Mouse (Mus musculus): Measurements from ENCODE around the gene Ubl5.
"Not testable (repeated sequence)": the region's sequence is repeated elsewhere in the genome, so short reads cannot be mapped to it uniquely, and the experiment has no call there.

Ubl5 gene

GRCm38 (mm10) chr9:20642101-20642895 is at the start of gene Ubl5:
Gene Ubl5 (plus strand): TSS chr9:20642878.
- DNase-seq: peak; percentile 89

DNA sequence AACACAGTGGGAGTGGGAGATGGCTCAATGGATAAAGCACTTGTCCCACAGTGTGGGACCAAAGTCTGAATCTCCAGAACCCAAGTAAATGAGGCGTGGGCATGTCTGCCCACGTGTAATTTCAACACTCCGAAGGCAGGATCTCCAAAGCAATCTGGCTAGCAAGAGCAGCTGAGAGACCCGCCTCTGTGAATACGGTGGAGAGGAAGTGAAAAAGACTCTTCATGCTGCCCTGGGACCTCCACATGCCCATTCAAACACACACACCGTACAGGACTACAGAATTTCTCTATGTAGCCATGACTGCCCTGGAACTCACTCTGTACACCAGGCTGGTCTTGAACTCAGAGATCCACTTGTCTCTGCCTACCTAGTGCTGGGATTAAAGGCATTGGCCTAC is 41.4 kb upstream of the Ubl5 start:
- DNase-seq: no peak

DNA sequence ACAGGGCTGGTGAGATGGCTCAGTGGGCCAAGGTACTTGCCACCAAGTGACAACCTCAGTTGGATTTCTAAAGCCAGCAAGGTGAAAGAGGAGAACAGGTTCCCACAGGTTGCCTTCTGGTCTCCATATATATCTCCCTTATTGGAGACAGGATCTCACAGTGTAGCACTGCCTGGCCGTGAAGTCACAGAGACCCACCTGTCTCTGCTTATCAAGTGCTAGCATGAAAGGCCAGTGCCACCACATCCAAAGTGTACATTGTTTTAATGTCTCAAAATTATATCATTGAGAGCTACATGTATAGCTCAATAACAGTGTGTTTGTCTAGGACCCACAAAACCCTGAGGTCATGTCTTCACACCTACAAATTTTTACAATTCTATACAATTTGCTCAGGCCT is 36.4 kb upstream of the Ubl5 start:
- DNase-seq: no peak

GRCm38 (mm10) chr9:20607100-20607974 is 35.3 kb upstream of the Ubl5 start:
- peak; percentile 84 for DNase-seq

DNA sequence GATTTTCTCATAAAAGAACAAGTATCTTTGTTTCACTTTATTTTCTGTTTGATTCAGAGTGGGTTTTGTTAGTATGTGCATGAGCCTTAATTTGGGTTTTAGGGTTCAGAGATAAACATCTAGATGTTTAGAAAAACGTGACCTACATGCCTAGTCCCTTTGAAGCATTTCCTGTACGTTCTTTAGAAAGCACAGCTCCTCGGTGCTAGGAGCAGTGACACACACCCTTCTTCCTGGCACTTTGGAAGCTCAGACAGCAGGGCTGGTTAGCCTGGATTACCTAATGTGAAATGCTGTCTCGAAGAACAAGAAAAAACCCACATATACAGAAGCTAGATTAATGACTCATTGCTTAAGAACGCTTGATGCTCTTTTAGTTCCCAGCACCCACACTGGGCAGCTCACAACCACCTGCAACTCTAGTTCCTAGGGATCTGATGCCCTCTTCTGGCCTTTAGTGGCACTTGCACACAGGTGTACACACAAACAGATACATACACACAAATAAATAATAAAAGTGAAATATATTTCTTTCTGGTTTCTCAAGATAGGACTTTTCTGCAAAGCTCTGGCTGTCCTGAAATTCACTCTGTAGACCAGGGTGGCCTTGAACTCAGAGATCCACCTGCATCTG is 32.7 kb upstream of the Ubl5 start:
- DNase-seq: no peak

- DNase-seq: no peak
These were observed 30.7 kb upstream of the Ubl5 start for GRCm38 (mm10) chr9:20611976-20612375.

GRCm38 (mm10) chr9:20616685-20617084 is 26.0 kb upstream of the Ubl5 start:
- DNase-seq: no peak

- no peak for DNase-seq
These were observed 11.3 kb upstream of the Ubl5 start for GRCm38 (mm10) chr9:20631332-20631731.

GRCm38 (mm10) chr9:20635676-20636075 is 7.0 kb upstream of the Ubl5 start:
- DNase-seq: not testable (repeated sequence)

DNA sequence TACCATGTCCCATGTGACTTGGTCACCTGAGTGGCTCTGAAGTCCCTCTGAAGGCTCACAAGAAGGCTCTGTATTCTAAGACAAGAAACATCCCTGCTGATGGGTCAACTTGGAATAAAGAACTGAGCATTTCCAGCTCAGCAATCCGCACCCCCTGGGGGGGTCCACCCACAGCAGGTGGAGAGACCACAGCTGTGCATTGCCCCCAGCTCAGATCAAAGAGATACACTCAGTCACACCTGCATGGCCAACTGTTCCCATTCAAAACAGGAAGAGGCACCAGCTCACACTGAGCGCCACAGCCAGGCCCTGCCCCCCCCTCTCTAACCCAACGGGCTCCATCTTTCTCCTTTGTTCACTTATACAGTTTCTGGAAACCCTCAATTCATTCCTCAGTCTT is 6.4 kb upstream of the Ubl5 start:
- no peak for DNase-seq

- no peak for DNase-seq
These were observed 5.9 kb upstream of the Ubl5 start for GRCm38 (mm10) chr9:20636790-20637189.

GRCm38 (mm10) chr9:20638552-20638951 is 4.1 kb upstream of the Ubl5 start:
- no peak for DNase-seq

- DNase-seq: no peak
These were observed 3.2 kb upstream of the Ubl5 start for GRCm38 (mm10) chr9:20639486-20639885.

DNA sequence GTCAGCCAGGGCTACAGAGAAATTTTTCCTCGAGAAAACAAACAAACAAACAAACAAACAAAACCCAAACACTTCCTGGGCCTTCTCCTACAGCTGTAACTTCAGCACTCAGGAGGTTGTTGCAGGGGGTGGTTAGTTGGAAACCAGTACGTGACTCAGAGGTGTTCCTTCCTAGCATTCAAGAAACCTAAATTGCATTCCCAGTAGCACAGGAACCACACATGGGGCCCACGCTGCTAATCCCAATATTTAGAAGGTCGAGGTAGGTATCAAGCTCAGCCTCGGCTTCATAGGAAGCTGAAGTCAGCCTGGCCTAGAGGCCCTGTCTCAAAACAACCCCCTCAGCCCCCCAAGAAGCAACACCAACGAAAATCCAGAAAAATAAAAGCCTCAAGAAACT is 1.2 kb upstream of the Ubl5 start:
- DNase-seq: no peak

GRCm38 (mm10) chr9:20642896-20643466 is 303 bp downstream of the Ubl5 start:
- peak; percentile 85 for DNase-seq

GRCm38 (mm10) chr9:20643781-20644180 is 1.1 kb downstream of the Ubl5 start:
- DNase-seq: no peak

DNA sequence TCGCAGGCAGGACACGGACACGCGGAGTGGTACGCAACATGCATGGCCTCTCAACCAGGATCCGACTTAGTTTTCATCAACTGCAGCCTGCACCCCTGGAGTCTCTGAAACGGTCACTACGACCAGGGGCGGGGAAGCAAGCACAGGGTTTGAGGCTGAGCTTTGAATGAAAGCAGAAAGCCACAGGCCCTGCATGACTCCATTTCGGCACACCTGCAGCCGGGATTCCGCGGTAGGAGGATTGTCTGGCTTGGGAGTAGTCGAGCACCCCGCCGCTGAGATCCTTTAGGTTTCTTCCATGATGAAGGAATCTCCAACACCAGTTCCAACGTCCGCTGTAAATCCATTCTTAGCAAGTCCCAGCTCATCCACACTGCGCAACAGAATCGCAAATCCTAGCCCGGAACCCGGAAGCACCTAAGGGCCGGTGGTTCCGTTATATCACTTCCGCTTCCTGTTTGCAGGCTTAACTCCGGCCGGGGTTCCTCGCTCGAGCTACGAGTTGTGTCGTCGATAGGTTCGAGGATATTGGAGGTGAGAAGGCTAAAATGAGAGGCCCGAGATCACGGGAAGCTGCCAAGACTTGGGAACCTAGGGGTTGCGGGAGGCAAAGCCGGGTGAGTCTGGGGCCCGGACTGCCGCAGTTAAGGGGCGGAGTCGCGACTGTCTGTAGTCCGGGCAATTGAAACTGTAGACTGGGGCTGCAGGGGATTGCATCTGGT is 1.8 kb downstream of the Ubl5 start, which contains the start of gene Fbxl12:
Gene Fbxl12 (minus strand): TSS at position 408 of the 722 bp plus-strand sequence.
- DNase-seq: peak; percentile 79

GRCm38 (mm10) chr9:20645121-20645520 is 2.4 kb downstream of the Ubl5 start:
- DNase-seq: no peak

DNA sequence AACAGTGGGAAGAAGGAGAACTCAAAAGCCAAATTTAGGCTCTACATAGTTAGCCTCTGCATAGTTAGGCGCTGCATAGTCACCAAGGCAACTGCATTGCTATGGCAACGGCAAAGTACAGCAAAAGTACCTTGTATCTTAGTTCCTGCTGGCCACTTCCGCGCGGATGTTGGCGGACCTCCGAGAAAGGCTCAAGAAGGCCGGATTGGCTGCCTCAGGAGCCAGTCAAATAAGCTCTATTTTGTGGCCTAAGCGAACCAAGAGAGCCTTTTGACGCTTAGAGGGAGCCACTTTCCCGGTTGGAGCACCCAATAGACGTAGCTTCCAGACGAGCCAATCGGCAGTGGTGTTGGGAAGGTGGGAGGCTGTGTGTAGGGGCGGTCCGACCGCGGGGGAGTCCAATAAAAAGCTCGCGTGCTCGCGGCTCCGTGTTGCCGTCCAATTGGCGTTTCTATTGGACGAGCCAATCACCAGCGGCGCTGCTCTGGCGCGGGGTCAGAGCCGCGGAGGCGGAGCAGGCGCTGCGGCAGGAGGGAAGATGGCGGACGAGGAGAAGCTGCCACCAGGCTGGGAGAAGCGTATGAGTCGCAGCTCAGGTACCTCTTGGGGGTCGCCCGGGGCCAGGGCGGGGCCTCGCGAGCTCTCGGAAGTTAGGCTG is 9.1 kb downstream of the Ubl5 start, which contains the start of gene Pin1:
Gene Pin1 (plus strand): TSS at position 494 of the 658 bp plus-strand sequence.
- peak; percentile 98 for DNase-seq

GRCm38 (mm10) chr9:20652260-20652658 is 9.6 kb downstream of the Ubl5 start:
- no peak for DNase-seq

GRCm38 (mm10) chr9:20653859-20654258 is 11.2 kb downstream of the Ubl5 start:
- no peak for DNase-seq

- DNase-seq: no peak
These were observed 14.9 kb downstream of the Ubl5 start for GRCm38 (mm10) chr9:20657546-20657945.

All from liver (tissue).